Mouse (Mus musculus) neural tube, embryonic 14.5 days (tissue): ENCODE measurements around the gene Kdelc2. TPM values are rescaled to one million over a fixed set of nuclear protein-coding genes. Genes with fewer than 3 reads are reported as not detected.

ENCODE experiments used
- ATAC-seq: fragments of 200-750 bp; cut with Nextera tagmentation; 2 replicates; pipeline ENCODE4 v1.8.0; 2017; ENCODE audit warnings: low read depth, mild to moderate bottlenecking, moderate TSS enrichment, moderate library complexity
- H3K27ac ChIP-seq: fragments of 300-500 bp; sonication (generic); 2 replicates; pipeline ENCODE4 v1.5.1; 2014; ENCODE audit warnings: low read depth, mild to moderate bottlenecking, control low read depth, low read length, moderate library complexity, mixed read lengths
- H3K27me3 ChIP-seq: fragments of 300-500 bp; sonication (generic); 2 replicates; pipeline ENCODE4 v1.6.1; 2014; ENCODE audit warnings: low read length; ENCODE audit not compliant: control insufficient read depth, insufficient read depth
- H3K36me3 ChIP-seq: fragments of 300-500 bp; sonication (generic); 2 replicates; pipeline ENCODE4 v1.6.1; 2014; ENCODE audit warnings: low read length, mixed read lengths; ENCODE audit not compliant: control insufficient read depth, insufficient read depth
- H3K4me1 ChIP-seq: fragments of 300-500 bp; sonication (generic); 2 replicates; pipeline ENCODE4 v1.6.1; 2014; ENCODE audit warnings: low read length; ENCODE audit not compliant: control insufficient read depth, insufficient read depth
- H3K4me2 ChIP-seq: fragments of 300-500 bp; sonication (generic); 2 replicates; pipeline ENCODE4 v1.6.1; 2014; ENCODE audit warnings: mild to moderate bottlenecking, low read depth, low read length, control low read depth
- H3K4me3 ChIP-seq: fragments of 300-500 bp; sonication (generic); 2 replicates; pipeline ENCODE4 v1.5.1; 2014; ENCODE audit warnings: low read depth, low read length, control low read depth, mixed read lengths
- H3K9ac ChIP-seq: fragments of 300-500 bp; sonication (generic); replicated peaks from 2 replicates; pipeline ENCODE4 v1.6.1; 2014; ENCODE audit warnings: low read depth, mild to moderate bottlenecking, control low read depth, low read length, mixed read lengths
- H3K9me3 ChIP-seq: fragments of 300-500 bp; sonication (generic); 2 replicates; pipeline ENCODE4 v1.6.1; 2016; ENCODE audit warnings: low read length; ENCODE audit not compliant: control insufficient read depth
- WGBS: fragments of 180-500 bp; shearing (Covaris S2); extraction: QIAGEN DNeasy Blood & Tissue Kit; methylation state at CpG from one replicate; pipeline ENCODE4 v1.1.7; 2014; 5-methylcytosine and 5-hydroxymethylcytosine counted together
- polyA plus RNA-seq: library from polyadenylated mRNA; unstranded; fragments of >200 nt; fragmentation: Nextera tagmentation; extraction: Ambion mirVana; gene quantifications from 2 replicates; pipeline ENCODE4 v1.2.1, GENCODE M21; 2014

The Kdelc2 gene
- polyA plus RNA-seq, 1 experiment from 2014 or later = 3.8 TPM

- WGBS = 90% methylated on average over 4 of the region's 4 CpGs
- Histone ChIP-seq H3K4me2 (no peak overlapping the region), H3K9ac (no peak overlapping the region), H3K27me3 (no peaks in the 10 kb centered on the region), H3K36me3 (no peaks in the 10 kb centered on the region), H3K9me3 (no peaks in the 10 kb centered on the region), H3K27ac (no peak overlapping the region), H3K4me3 (no peak overlapping the region), H3K4me1 (no peaks in the 10 kb centered on the region; the same call in 1 of the 2 replicates)
- no peak for ATAC-seq
Observed at GRCm38 (mm10) chr9:53408548-53408947, 24.7 kb downstream of the Kdelc2 start.

GRCm38 (mm10) chr9:53408953-53409361, 25.1 kb downstream of the Kdelc2 start:
- H3K36me3 ChIP-seq = no peaks in the 10 kb centered on the region
- no peak overlapping the region for H3K9ac ChIP-seq
- no peak overlapping the region for H3K27ac ChIP-seq
- no peak for ATAC-seq
- WGBS = 86% methylated on average over 2 of the region's 2 CpGs
- H3K4me1 ChIP-seq = no peaks in the 10 kb centered on the region; the same call in 1 of the 2 replicates
- H3K27me3 ChIP-seq = no peaks in the 10 kb centered on the region
- H3K4me2 ChIP-seq = no peak overlapping the region
- H3K9me3 ChIP-seq = no peaks in the 10 kb centered on the region
- H3K4me3 ChIP-seq = no peak overlapping the region

DNA sequence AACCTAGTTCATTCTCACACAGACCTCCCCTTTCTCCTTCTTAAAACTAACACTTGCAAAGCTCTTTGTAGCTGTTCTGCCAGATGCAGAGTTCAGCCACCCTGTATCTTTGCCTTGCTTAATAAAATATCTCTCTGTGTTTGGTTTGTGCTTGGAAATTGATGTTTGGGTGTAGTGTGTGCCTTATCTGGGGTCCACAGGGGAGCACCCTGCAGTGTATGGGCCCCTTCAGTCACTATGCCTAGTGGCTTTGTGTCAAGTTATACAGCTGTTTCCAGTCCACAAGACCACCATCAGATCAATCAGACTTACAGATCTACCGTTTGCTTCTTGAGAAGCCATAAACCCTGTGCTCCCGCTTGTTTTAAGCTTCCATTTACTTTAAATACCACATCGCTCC, 25.6 kb downstream of the Kdelc2 start:
- Histone ChIP-seq H3K4me2 (no peak overlapping the region), H3K4me3 (no peak overlapping the region), H3K9me3 (no peaks in the 10 kb centered on the region), H3K27ac (no peak overlapping the region), H3K27me3 (no peaks in the 10 kb centered on the region), H3K36me3 (no peaks in the 10 kb centered on the region), H3K9ac (no peak overlapping the region), H3K4me1 (no peaks in the 10 kb centered on the region; the same call in 1 of the 2 replicates)
- WGBS = 80% methylated on average over 3 of the region's 3 CpGs
- no peak for ATAC-seq

GRCm38 (mm10) chr9:53422133-53422896, 38.5 kb downstream of the Kdelc2 start:
- no peaks in the 10 kb centered on the region for H3K4me1 ChIP-seq
- H3K27ac ChIP-seq = no peak overlapping the region
- no peaks in the 10 kb centered on the region for H3K27me3 ChIP-seq
- no peak overlapping the region for H3K4me3 ChIP-seq
- no peak overlapping the region for H3K9ac ChIP-seq
- no peaks in the 10 kb centered on the region for H3K36me3 ChIP-seq
- H3K4me2 ChIP-seq = no peak overlapping the region
- 84% methylated on average over 9 of the region's 9 CpGs for WGBS
- no peak for ATAC-seq
- H3K9me3 ChIP-seq = no peaks in the 10 kb centered on the region

DNA sequence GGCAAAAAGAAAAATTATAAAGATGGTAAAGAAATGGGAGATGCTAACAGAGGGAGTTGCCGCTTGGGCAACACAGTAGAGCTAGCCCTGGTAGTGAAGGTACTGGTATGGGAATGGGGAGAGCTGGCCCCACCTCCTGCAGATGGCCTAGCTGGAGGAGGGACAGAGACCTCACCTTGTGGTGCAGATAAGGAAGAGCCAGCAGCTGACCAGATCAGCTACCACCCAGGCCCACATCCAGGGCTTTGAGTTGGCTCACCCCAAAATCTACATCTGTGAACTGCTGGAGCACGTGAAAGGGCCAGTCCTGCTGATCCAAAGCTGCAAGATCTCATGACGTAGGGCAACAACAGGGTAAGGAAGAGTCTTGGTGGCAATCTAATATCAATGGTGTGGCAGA, 42.9 kb downstream of the Kdelc2 start:
- H3K4me1 ChIP-seq = no peaks in the 10 kb centered on the region

DNA sequence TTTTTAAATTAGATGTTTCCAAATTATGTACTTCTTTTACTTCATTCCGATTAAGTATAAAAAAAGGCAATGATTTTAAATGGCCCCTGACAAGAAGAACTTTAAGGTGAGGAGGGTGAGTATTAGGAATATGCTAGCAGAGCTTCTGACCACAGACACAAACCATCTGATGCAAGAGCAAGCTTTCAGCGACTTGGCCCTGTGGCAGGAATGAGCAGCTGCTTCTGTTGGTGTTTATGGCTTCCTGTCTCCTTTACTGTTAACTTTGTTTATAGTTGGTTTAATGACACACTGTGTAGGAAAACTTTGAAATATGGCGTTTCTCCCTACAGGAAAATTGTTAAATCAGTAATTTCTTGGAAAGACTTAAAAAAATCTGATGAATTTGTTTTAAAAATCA, 43.8 kb downstream of the Kdelc2 start:
- H3K9ac ChIP-seq = no peak overlapping the region
- H3K36me3 ChIP-seq = no peaks in the 10 kb centered on the region
- H3K27ac ChIP-seq = no peak overlapping the region
- 70% methylated on average over 3 of the region's 3 CpGs for WGBS
- no peaks in the 10 kb centered on the region for H3K9me3 ChIP-seq
- H3K4me1 ChIP-seq = no peaks in the 10 kb centered on the region
- no peak overlapping the region for H3K4me2 ChIP-seq
- no peak for ATAC-seq
- H3K4me3 ChIP-seq = no peak overlapping the region
- no peaks in the 10 kb centered on the region for H3K27me3 ChIP-seq

More for the DNA sequence above, 42.9 kb downstream of the Kdelc2 start:
- Histone ChIP-seq H3K9me3 (no peaks in the 10 kb centered on the region), H3K4me3 (no peak overlapping the region), H3K36me3 (no peaks in the 10 kb centered on the region), H3K9ac (no peak overlapping the region), H3K27me3 (no peaks in the 10 kb centered on the region), H3K4me2 (no peak overlapping the region), H3K27ac (no peak overlapping the region)
- 92% methylated on average over 3 of the region's 3 CpGs for WGBS
- no peak for ATAC-seq

DNA sequence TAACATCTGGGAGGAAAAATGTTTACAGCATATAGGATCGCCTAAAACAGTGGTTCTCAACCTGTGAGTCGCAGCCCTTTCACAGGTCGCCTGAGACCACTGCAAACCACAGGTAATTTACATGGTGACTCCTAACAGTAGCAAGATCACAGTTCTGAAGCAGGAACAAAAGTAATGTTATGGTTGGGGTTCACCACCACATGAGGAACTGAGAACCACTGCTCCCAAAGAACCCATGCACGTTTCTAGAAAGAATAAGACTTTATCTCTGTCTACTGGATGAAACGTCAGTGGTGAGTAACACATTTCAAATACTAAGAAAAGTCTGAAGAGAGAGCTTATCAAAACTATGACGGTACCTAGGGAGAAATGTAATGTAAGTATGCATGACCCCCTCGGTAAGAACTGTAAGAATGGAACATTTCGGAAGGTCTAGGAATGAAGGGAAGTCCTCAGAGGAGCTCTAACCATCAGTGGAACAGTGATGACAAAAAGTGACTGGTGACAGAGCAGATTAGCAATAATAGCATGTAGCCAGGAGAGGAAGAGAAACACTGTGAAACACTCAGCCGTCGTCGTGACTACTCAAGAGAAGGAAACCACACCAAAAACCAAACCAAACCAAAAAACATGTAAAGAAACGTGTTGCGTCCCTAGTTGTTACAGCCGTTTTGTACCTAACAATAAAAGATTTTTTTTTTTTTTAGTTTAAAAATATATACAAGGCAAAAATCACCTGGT, 52.2 kb downstream of the Kdelc2 start:
- Histone ChIP-seq H3K27me3 (no peaks in the 10 kb centered on the region), H3K4me1 (no peaks in the 10 kb centered on the region), H3K9me3 (no peaks in the 10 kb centered on the region), H3K36me3 (peaks cover 5% of the 10 kb centered on the region; the same call in 1 of the 2 replicates), H3K9ac (no peak overlapping the region), H3K4me2 (no peak overlapping the region), H3K4me3 (no peak overlapping the region), H3K27ac (no peak overlapping the region)
- WGBS = 91% methylated on average over 14 of the region's 14 CpGs
- ATAC-seq = no peak

- Histone ChIP-seq H3K9ac (no peak overlapping the region), H3K4me2 (no peak overlapping the region), H3K4me1 (no peaks in the 10 kb centered on the region), H3K9me3 (no peaks in the 10 kb centered on the region), H3K27me3 (no peaks in the 10 kb centered on the region), H3K4me3 (no peak overlapping the region), H3K36me3 (peaks cover 27% of the 10 kb centered on the region), H3K27ac (no peak overlapping the region)
- no peak for ATAC-seq
- WGBS = 95% methylated on average over 1 of the region's 1 CpGs
Observed at GRCm38 (mm10) chr9:53450609-53451008, 66.8 kb downstream of the Kdelc2 start.
